Mouse (Mus musculus): Measurements from ENCODE around the gene Radil.
A peak's percentile ranks its signal among the peaks of the same experiment; 100 is the strongest.

Radil gene

GRCm38 (mm10) chr5:142448623-142449022 is 102.3 kb downstream of the Radil start:
- DNase-seq (ENCODE audit: low spot score in 2 of 2), result no peak

GRCm38 (mm10) chr5:142448076-142448475 is 102.8 kb downstream of the Radil start:
- peak; percentile 92 to 93 for DNase-seq (ENCODE audit: low spot score in 2 of 2)

DNA sequence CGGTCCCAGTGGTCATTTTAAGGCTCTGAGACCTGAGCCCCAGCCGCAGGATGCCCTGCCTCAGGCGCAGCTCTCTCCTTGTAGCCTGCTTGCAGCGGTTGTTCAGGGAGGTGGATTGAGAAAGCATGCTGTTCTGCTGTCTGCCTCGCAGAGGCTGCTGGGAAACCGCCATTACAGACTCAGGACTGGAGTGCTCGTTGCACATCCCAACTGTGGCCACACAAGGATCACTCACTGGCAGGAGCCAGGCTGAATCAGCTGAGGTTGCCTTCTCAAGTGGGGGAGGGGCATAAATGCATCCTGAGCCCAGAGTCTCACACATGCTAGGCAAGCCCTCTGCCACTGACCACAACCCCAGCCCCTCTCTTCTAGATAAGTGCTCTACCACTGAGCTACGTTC is 105.2 kb downstream of the Radil start:
- no peak for DNase-seq (ENCODE audit: low spot score in 2 of 2)

GRCm38 (mm10) chr5:142444791-142445531 is 105.9 kb downstream of the Radil start:
- peak; percentile 39 to 49 for DNase-seq (ENCODE audit: low spot score in 2 of 2)

DNA sequence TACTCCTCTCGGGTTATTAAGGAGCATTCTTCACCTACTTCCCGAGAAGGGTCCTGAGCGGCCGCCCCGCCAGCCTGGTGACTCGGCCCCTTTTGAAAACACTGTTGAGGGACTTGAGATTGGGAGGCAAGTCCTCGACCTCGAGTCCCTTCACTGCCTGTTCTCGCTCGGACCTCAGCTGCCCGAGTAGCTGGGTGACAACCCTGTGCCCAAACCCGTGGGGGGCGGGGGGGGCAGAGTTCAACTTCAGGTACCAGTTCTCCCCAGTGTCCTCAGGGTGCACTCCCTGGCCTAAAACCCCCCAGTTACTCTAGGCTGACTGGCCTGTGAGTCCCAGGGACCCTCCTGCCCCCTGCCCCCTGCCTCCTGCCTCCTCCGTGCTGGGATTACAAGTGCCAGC is 106.9 kb downstream of the Radil start:
- DNase-seq (ENCODE audit: low spot score in 2 of 2), result no peak

GRCm38 (mm10) chr5:142443514-142443913 is 107.4 kb downstream of the Radil start:
- peak; percentile 26 to 34 for DNase-seq (ENCODE audit: low spot score in 2 of 2)

- peak in 1 of 2 experiments; percentile 17 for DNase-seq (ENCODE audit: low spot score in 2 of 2)
Measured at GRCm38 (mm10) chr5:142442045-142442440, 108.9 kb downstream of the Radil start.

DNA sequence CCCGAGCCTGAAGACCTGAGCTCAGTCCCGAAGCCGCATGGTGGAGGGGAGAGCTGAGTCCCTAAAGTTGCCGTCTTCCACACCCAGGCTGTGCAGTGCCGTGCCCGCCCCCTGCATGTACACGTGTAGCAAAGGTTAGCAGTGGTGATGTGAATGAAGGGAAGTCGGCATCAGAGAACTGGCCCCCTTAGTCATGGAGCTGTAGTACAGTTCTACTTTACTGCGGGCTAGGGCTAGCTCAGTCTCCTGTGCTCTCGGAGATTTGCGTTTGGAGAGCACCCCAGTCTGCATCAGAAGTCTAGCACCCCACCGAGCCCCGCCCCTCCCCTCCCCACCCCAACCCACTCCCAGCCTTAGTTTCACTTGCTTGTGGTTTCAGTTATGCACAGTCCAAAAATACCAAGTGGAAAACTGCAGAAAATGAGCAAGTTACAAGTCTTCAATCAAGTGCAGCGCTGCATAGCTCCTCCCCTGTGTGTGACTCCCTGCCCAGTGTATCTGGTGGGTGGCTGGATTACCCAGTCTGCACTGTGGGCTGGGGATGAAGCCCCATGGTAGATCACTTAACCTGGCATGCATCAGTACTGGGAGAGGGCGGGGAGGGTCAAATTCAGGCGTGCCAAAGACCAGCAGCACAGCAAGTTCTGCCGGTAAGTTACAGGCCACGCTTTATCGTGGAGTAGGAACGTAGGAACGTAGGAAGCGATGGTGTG is 109.4 kb downstream of the Radil start:
- peak; percentile 63 to 67 for DNase-seq (ENCODE audit: low spot score in 2 of 2)

DNA sequence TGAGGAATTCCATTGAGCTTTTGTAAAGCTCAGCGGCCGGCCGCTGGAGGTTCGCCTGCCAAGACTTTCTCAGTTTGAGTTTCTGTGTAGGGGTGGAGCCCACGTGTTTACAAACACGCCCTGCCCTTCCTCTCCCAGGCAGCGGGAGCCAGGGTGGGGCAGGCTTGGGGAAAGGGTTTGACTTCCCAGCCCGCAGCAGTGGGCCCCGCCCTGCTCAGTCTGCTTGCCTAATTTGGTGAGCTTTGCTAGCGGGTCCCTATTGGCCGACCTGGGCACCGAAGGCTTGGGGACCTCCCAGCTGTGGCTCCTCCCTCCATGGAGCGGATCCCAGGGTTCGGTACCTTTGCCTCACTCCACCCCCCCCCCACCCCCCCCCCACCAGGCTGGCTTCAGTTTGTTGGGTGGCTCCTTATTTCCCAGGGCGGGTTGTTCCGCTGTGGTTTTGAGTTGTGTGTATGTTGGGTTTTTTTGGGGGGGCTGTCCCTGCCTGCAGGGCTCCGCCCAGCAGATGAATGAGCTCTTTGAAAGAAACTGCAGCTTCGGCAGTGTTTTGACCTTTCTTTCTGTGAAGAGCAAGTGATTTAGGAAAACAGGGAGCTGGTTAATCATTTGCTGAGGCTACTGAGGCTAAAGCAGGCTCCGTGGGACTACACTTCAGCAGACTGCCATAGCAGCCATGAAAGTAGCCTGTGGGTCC is 110.3 kb downstream of the Radil start:
- peak; percentile 94 to 95 for DNase-seq (ENCODE audit: low spot score in 2 of 2)

DNA sequence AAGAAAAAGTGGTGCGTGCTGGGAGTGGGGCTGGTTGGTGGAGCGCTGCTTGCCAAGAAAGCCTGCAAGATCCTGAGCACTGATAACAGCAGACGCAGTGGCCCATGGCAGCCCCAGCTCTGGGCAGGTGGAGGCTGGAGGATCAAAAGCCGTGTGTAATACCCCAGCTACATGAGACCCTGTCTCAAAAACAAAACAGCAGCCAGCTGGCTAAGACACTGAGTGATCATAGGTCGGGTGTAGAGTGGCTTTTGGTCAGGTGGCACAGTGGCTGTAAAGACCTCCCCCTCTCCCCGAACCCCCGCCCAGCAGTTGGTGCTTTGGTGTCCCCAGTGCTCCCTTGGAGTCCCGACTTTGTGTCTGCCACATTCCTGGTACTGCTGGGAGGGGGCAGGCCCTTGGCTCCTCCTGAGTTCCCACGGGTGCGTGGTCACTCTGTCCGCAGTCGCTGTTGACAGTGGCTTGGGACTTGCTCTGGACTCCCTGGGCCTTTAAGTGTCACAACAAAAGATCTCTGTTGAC is 110.9 kb downstream of the Radil start:
- peak; percentile 26 to 34 for DNase-seq (ENCODE audit: low spot score in 2 of 2)

DNA sequence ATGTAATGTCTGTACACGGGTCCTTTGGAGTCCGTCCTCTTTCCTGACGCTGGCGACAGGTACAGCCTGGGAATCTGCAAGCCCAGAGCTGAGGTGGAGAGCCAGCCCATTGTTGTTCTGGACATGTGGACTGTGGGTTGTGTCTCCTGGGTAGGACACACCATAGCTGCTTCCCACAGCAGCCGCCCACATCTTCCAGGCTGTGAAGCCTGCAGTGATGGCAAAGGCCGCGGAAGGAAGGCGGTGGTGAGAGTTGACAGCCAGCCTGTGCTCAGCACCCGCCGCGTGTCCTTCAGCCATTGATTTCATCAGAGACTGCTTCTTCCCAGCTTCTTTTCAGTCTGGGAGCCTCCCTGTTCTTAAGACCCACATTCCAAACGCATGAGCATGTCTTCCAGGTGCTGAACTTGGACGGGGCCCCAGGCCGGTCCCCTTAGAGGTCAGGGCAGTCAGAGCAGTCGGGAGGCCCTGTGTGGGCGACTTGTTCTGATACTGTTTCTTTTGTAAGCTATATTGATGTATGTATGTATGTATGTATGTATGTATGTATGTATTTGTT is 112.4 kb downstream of the Radil start:
- no peak for DNase-seq (ENCODE audit: low spot score in 2 of 2)

GRCm38 (mm10) chr5:142435736-142436135 is 115.2 kb downstream of the Radil start:
- no peak for DNase-seq (ENCODE audit: low spot score in 2 of 2)

All from spleen, postnatal 36 days (tissue).